Mouse (Mus musculus) urinary bladder, adult 2 months (tissue): ENCODE results near the gene Fam69a. TPM values are rescaled to one million over a fixed set of nuclear protein-coding genes. Genes with fewer than 3 reads are reported as not detected.

ENCODE experiments used
- polyA plus RNA-seq: library from polyadenylated mRNA; depleted of rRNA; stranded (reverse); fragments of >200 nt; gene quantifications from 2 replicates; pipeline ENCODE4 v1.2.3, GENCODE M21; 2012; rRNA removed

The Fam69a gene
- polyA plus RNA-seq, 1 experiment = 16.6 TPM

Other genes starting within 250 kb of the Fam69a start
- not detected in 2 replicates for gene Ube2d2b, start 157.0 kb downstream of the Fam69a start, polyA plus RNA-seq
- 22.4 and 25.8 TPM in 2 replicates for gene Evi5, start 112.0 kb downstream of the Fam69a start, polyA plus RNA-seq
- 155 and 183 TPM in 2 replicates for gene Rpl5, start 86.6 kb downstream of the Fam69a start, polyA plus RNA-seq
- gene Mtf2, start 78.6 kb upstream of the Fam69a start, polyA plus RNA-seq = 14.8 and 16.8 TPM in 2 replicates
- 20.1 and 28.2 TPM in 2 replicates for gene Tmed5, start 145.5 kb upstream of the Fam69a start, polyA plus RNA-seq
- 0.11 and 0.22 TPM in 2 replicates for gene Ccdc18, start 145.8 kb upstream of the Fam69a start, polyA plus RNA-seq